Mouse (Mus musculus) thymus, adult 2 months (tissue): ENCODE measurements around the gene Arhgap17.

ENCODE experiments used
- CTCF ChIP-seq: fragments of 200-500 bp; IDR thresholded peaks from 2 replicates; pipeline ENCODE4 v1.5.1; 2012; ENCODE audit warnings: mild to moderate bottlenecking, control low read depth, low read length, moderate library complexity, borderline replicate concordance; ENCODE audit not compliant: control insufficient read depth, poor library complexity, insufficient read depth; ENCODE audit errors: extremely low read depth
- POLR2A ChIP-seq: fragments of 200-500 bp; IDR thresholded peaks from 2 replicates; pipeline ENCODE4 v1.6.1; 2012; ENCODE audit warnings: mild to moderate bottlenecking, low read length, control low read depth, moderate library complexity; ENCODE audit not compliant: control insufficient read depth, poor library complexity, insufficient read depth; ENCODE audit errors: extremely low read depth

- TF ChIP-seq CTCF (no peak), POLR2A (no peak)
Observed at GRCm38 (mm10) chr7:123412143-123412542, 42.4 kb upstream of the Arhgap17 start.
